Mouse (Mus musculus) erythroblast, embryonic 14.5 days (primary cell): ENCODE data around the gene Enoph1.

Experiments
- GATA1 ChIP-seq: IDR thresholded peaks from 2 replicates; pipeline ENCODE4 v1.6.1; 2012; ENCODE audit warnings: low read length, inconsistent platforms, mixed read lengths
- TAL1 ChIP-seq: IDR thresholded peaks from 3 replicates; pipeline ENCODE4 v1.6.1; 2012; ENCODE audit warnings: low read length, inconsistent platforms, mixed read lengths

- TF ChIP-seq GATA1 (no peak), TAL1 (no peak)
These were observed 2.7 kb downstream of the Enoph1 start for GRCm38 (mm10) chr5:100042467-100042866.
